Mouse (Mus musculus): Measurements from ENCODE around the gene Phka2. TPM values are rescaled to one million over a fixed set of nuclear protein-coding genes. Genes with fewer than 3 reads are reported as not detected.

Phka2 gene
- polyA plus RNA-seq, 2 experiments = 19.3 to 28.8 TPM

DNA sequence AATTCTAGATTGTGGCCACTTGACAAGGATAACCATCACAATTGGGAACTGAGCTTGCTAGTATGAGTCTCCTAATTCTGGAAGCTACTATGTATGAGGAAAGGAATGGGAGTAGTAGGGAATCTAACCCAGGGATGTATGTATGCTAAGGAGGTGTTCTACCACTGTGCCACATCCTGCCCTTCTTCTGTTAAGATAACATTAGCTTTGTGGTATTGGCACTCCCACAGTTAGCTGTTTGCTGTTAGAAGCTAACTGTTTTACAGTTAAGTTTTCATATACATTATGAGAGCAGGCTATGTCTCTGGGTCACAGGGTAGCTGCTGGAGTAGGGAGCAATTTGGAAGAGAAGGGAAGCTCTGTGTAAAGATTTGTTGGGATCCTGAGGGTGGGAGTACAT lies 14.1 kb downstream of the Phka2 start:
- H3K27me3 ChIP-seq (ENCODE audit: control insufficient read depth, insufficient read depth, low read length) = peaks cover 3% of the 10 kb centered on the region; the same call in 1 of the 2 replicates
- ATAC-seq (ENCODE audit: low FRiP score, low read depth) (no peak), DNase-seq (ENCODE audit: low spot score) (no peak)
- no peaks in the 10 kb centered on the region for H3K4me1 ChIP-seq (ENCODE audit: control insufficient read depth, insufficient read depth, low read length)
- no peak overlapping the region for H3K9ac ChIP-seq (ENCODE audit: low read depth, low read length, severe bottlenecking)
- no peaks in the 10 kb centered on the region for H3K36me3 ChIP-seq (ENCODE audit: control insufficient read depth, insufficient read depth, low read length)
- no peaks in the 10 kb centered on the region for H3K9me3 ChIP-seq (ENCODE audit: control insufficient read depth, low read length)
- H3K27ac ChIP-seq (replicated peaks; ENCODE audit: low read depth, low read length) = no peak overlapping the region
- no peak overlapping the region for H3K4me3 ChIP-seq (replicated peaks; ENCODE audit: low read length)
- H3K4me2 ChIP-seq (replicated peaks; ENCODE audit: low read depth, low read length, severe bottlenecking) = no peak overlapping the region
- TF ChIP-seq POLR2A (IDR thresholded peaks at IDR 0.05; ENCODE audit: borderline replicate concordance, extremely low read depth, insufficient read depth, insufficient read length) = no peak

DNA sequence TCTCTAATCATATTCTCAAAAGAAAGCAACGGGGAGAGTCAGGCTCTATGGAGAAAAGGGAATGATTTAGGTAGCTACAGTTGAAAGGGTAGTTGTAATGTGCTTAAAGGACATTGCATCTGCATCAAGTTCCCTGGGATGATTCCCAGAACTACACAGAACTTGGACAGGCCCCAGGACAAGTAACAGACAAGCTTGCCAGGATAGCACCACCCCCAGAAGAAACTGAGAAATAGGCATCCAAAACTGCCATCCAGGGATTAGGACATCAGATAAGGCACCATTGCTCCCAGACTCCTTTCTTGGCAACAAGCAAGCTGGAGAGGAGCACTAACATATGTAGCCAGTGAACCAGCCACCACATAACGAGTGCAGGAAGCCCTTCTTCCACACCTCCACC lies 40.8 kb downstream of the Phka2 start:
- no peaks in the 10 kb centered on the region for H3K4me1 ChIP-seq (ENCODE audit: control insufficient read depth, insufficient read depth, low read length)
- TF ChIP-seq POLR2A (IDR thresholded peaks at IDR 0.05; ENCODE audit: borderline replicate concordance, extremely low read depth, insufficient read depth, insufficient read length) = no peak
- WGBS = 79% methylated on average over 2 of the region's 2 CpGs

DNA sequence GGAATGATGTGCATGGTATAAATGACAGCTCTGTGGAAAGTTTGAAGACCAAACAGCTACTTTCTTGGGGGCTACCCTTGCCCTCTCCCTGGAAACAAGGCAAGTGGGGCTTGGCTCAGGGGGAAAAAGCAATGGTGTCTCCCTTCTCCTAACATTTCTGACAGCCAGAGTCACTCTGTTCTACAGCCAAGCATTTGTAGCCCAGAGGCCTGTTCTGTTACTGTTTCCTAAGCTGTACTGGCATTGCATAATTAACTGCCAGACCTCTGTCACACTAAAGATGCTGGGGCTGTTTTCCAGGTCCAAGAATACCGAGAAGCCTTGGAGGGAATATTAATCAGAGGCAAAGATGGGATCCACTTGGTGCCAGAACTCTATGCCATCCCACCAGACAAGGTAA lies 46.9 kb downstream of the Phka2 start:
- Histone ChIP-seq H3K4me2 (replicated peaks; ENCODE audit: low read depth, low read length, severe bottlenecking) (no peak overlapping the region), H3K27me3 (ENCODE audit: control insufficient read depth, insufficient read depth, low read length) (no peaks in the 10 kb centered on the region), H3K4me3 (replicated peaks; ENCODE audit: low read length) (no peak overlapping the region), H3K9ac (ENCODE audit: low read depth, low read length, severe bottlenecking) (no peak overlapping the region), H3K9me3 (ENCODE audit: control insufficient read depth, low read length) (no peaks in the 10 kb centered on the region), H3K27ac (replicated peaks; ENCODE audit: low read depth, low read length) (no peak overlapping the region), H3K36me3 (ENCODE audit: control insufficient read depth, insufficient read depth, low read length) (0 out of 2 replicates have a peak, but pooled peaks cover 8% of the 10 kb centered on the region), H3K4me1 (ENCODE audit: control insufficient read depth, insufficient read depth, low read length) (no peaks in the 10 kb centered on the region)
- no peak for TF ChIP-seq POLR2A (IDR thresholded peaks at IDR 0.05; ENCODE audit: borderline replicate concordance, extremely low read depth, insufficient read depth, insufficient read length)
- WGBS = 72% methylated on average over 1 of the region's 1 CpGs
- DNase-seq (ENCODE audit: low spot score) (no peak), ATAC-seq (ENCODE audit: low FRiP score, low read depth) (no peak)

More for the DNA sequence above, 40.8 kb downstream of the Phka2 start:
- Histone ChIP-seq H3K36me3 (ENCODE audit: control insufficient read depth, insufficient read depth, low read length) (peaks cover 11% of the 10 kb centered on the region), H3K4me2 (replicated peaks; ENCODE audit: low read depth, low read length, severe bottlenecking) (no peak overlapping the region), H3K27ac (replicated peaks; ENCODE audit: low read depth, low read length) (no peak overlapping the region), H3K4me3 (replicated peaks; ENCODE audit: low read length) (no peak overlapping the region), H3K27me3 (ENCODE audit: control insufficient read depth, insufficient read depth, low read length) (no peaks in the 10 kb centered on the region), H3K9ac (ENCODE audit: low read depth, low read length, severe bottlenecking) (no peak overlapping the region), H3K9me3 (ENCODE audit: control insufficient read depth, low read length) (no peaks in the 10 kb centered on the region)
- ATAC-seq (ENCODE audit: low FRiP score, low read depth) = no peak
- DNase-seq (ENCODE audit: low spot score) = no peak

GRCm38 (mm10) chrX:160552066-160552465 lies 50.1 kb downstream of the Phka2 start:
- Histone ChIP-seq H3K27ac (replicated peaks; ENCODE audit: low read depth, low read length) (no peak overlapping the region), H3K9ac (ENCODE audit: low read depth, low read length, severe bottlenecking) (no peak overlapping the region), H3K36me3 (ENCODE audit: control insufficient read depth, insufficient read depth, low read length) (peaks cover 14% of the 10 kb centered on the region; the same call in 1 of the 2 replicates), H3K4me1 (ENCODE audit: control insufficient read depth, insufficient read depth, low read length) (no peaks in the 10 kb centered on the region), H3K9me3 (ENCODE audit: control insufficient read depth, low read length) (no peaks in the 10 kb centered on the region), H3K27me3 (ENCODE audit: control insufficient read depth, insufficient read depth, low read length) (no peaks in the 10 kb centered on the region), H3K4me3 (replicated peaks; ENCODE audit: low read length) (no peak overlapping the region), H3K4me2 (replicated peaks; ENCODE audit: low read depth, low read length, severe bottlenecking) (no peak overlapping the region)
- ATAC-seq (ENCODE audit: low FRiP score, low read depth) (no peak), DNase-seq (ENCODE audit: low spot score) (no peak)
- TF ChIP-seq POLR2A (IDR thresholded peaks at IDR 0.05; ENCODE audit: borderline replicate concordance, extremely low read depth, insufficient read depth, insufficient read length) = no peak
- WGBS = 74% methylated on average over 4 of the region's 4 CpGs

GRCm38 (mm10) chrX:160583589-160583988 lies 81.6 kb downstream of the Phka2 start:
- Histone ChIP-seq H3K9me3 (ENCODE audit: control insufficient read depth, low read length) (no peaks in the 10 kb centered on the region), H3K4me3 (replicated peaks; ENCODE audit: low read length) (no peak overlapping the region), H3K27ac (replicated peaks; ENCODE audit: low read depth, low read length) (no peak overlapping the region), H3K4me2 (replicated peaks; ENCODE audit: low read depth, low read length, severe bottlenecking) (no peak overlapping the region), H3K9ac (ENCODE audit: low read depth, low read length, severe bottlenecking) (no peak overlapping the region), H3K4me1 (ENCODE audit: control insufficient read depth, insufficient read depth, low read length) (no peaks in the 10 kb centered on the region), H3K36me3 (ENCODE audit: control insufficient read depth, insufficient read depth, low read length) (0 out of 2 replicates have a peak, but pooled peaks cover 2% of the 10 kb centered on the region), H3K27me3 (ENCODE audit: control insufficient read depth, insufficient read depth, low read length) (no peaks in the 10 kb centered on the region; the same call in 1 of the 2 replicates)
- no peak for ATAC-seq (ENCODE audit: low FRiP score, low read depth)
- TF ChIP-seq POLR2A (IDR thresholded peaks at IDR 0.05; ENCODE audit: borderline replicate concordance, extremely low read depth, insufficient read depth, insufficient read length) = no peak
- no peak for DNase-seq (ENCODE audit: low spot score)
- WGBS = 79% methylated on average over 5 of the region's 5 CpGs
